Mouse (Mus musculus): ENCODE results near the gene Elmo1. TPM values are rescaled to one million over a fixed set of nuclear protein-coding genes. Genes with fewer than 3 reads are reported as not detected.

Gene Elmo1
- polyA plus RNA-seq, 1 experiment from 2014 or later = 38.3 TPM

GRCm38 (mm10) chr13:20227923-20228705 is 137.7 kb downstream of the Elmo1 start:
- peak; percentile 17; the same call in 1 of the 2 replicates for ATAC-seq (ENCODE audit: low FRiP score, low TSS enrichment)
- H3K4me1 ChIP-seq (ENCODE audit: control insufficient read depth, insufficient read depth, low read length) = no peaks in the 10 kb centered on the region
- no peaks in the 10 kb centered on the region for H3K27me3 ChIP-seq (ENCODE audit: control insufficient read depth, insufficient read depth, low read length)
- H3K4me2 ChIP-seq (ENCODE audit: low read length) = no peak overlapping the region
- no peak overlapping the region for H3K9ac ChIP-seq (replicated peaks; ENCODE audit: low read length)
- 50% methylated on average over 11 of the region's 11 CpGs for WGBS
- H3K27ac ChIP-seq (replicated peaks; ENCODE audit: low read depth, low read length) = no peak overlapping the region
- DNase-seq = peak; percentile 17
- no peak overlapping the region for H3K4me3 ChIP-seq (replicated peaks; ENCODE audit: low read depth, low read length)
- no peaks in the 10 kb centered on the region for H3K9me3 ChIP-seq (ENCODE audit: control insufficient read depth, low read length)
- H3K36me3 ChIP-seq (ENCODE audit: control insufficient read depth, insufficient read depth, low read length) = no peaks in the 10 kb centered on the region

- peak; percentile 34; the same call in 1 of the 2 replicates for ATAC-seq (ENCODE audit: low FRiP score, low TSS enrichment)
- 60% methylated on average over 11 of the region's 11 CpGs for WGBS
- Histone ChIP-seq H3K4me3 (replicated peaks; ENCODE audit: low read depth, low read length) (no peak overlapping the region), H3K27ac (replicated peaks; ENCODE audit: low read depth, low read length) (no peak overlapping the region), H3K27me3 (ENCODE audit: control insufficient read depth, insufficient read depth, low read length) (no peaks in the 10 kb centered on the region), H3K9me3 (ENCODE audit: control insufficient read depth, low read length) (no peaks in the 10 kb centered on the region), H3K36me3 (ENCODE audit: control insufficient read depth, insufficient read depth, low read length) (no peaks in the 10 kb centered on the region), H3K4me1 (ENCODE audit: control insufficient read depth, insufficient read depth, low read length) (no peaks in the 10 kb centered on the region), H3K9ac (replicated peaks; ENCODE audit: low read length) (no peak overlapping the region), H3K4me2 (ENCODE audit: low read length) (no peak overlapping the region)
- peak; percentile 50 for DNase-seq
Measured at GRCm38 (mm10) chr13:20231837-20232728, 141.7 kb downstream of the Elmo1 start.

- Histone ChIP-seq H3K4me3 (replicated peaks; ENCODE audit: low read depth, low read length) (no peak overlapping the region), H3K9me3 (ENCODE audit: control insufficient read depth, low read length) (no peaks in the 10 kb centered on the region), H3K36me3 (ENCODE audit: control insufficient read depth, insufficient read depth, low read length) (no peaks in the 10 kb centered on the region), H3K9ac (replicated peaks; ENCODE audit: low read length) (no peak overlapping the region), H3K4me1 (ENCODE audit: control insufficient read depth, insufficient read depth, low read length) (no peaks in the 10 kb centered on the region), H3K27me3 (ENCODE audit: control insufficient read depth, insufficient read depth, low read length) (no peaks in the 10 kb centered on the region), H3K4me2 (ENCODE audit: low read length) (no peak overlapping the region), H3K27ac (replicated peaks; ENCODE audit: low read depth, low read length) (no peak overlapping the region)
- WGBS = 87% methylated on average over 7 of the region's 7 CpGs
- DNase-seq (no peak), ATAC-seq (ENCODE audit: low FRiP score, low TSS enrichment) (no peak)
Measured at GRCm38 (mm10) chr13:20233707-20234106, 143.3 kb downstream of the Elmo1 start.

GRCm38 (mm10) chr13:20237615-20238014 is 147.2 kb downstream of the Elmo1 start:
- 82% methylated on average over 5 of the region's 5 CpGs for whole genome bisulfite sequencing
- Histone ChIP-seq H3K27me3 (ENCODE audit: control insufficient read depth, insufficient read depth, low read length) (no peaks in the 10 kb centered on the region), H3K4me3 (replicated peaks; ENCODE audit: low read depth, low read length) (no peak overlapping the region), H3K9me3 (ENCODE audit: control insufficient read depth, low read length) (no peaks in the 10 kb centered on the region), H3K4me1 (ENCODE audit: control insufficient read depth, insufficient read depth, low read length) (no peaks in the 10 kb centered on the region), H3K4me2 (ENCODE audit: low read length) (no peak overlapping the region), H3K36me3 (ENCODE audit: control insufficient read depth, insufficient read depth, low read length) (no peaks in the 10 kb centered on the region), H3K27ac (replicated peaks; ENCODE audit: low read depth, low read length) (no peak overlapping the region), H3K9ac (replicated peaks; ENCODE audit: low read length) (no peak overlapping the region)
- DNase-seq (no peak), ATAC-seq (ENCODE audit: low FRiP score, low TSS enrichment) (no peak)

GRCm38 (mm10) chr13:20238146-20238545 is 147.8 kb downstream of the Elmo1 start:
- 69% methylated on average over 3 of the region's 3 CpGs for WGBS

GRCm38 (mm10) chr13:20238743-20239142 is 148.3 kb downstream of the Elmo1 start:
- H3K27me3 ChIP-seq (ENCODE audit: control insufficient read depth, insufficient read depth, low read length) = no peaks in the 10 kb centered on the region
- no peaks in the 10 kb centered on the region for H3K4me1 ChIP-seq (ENCODE audit: control insufficient read depth, insufficient read depth, low read length)
- no peak overlapping the region for H3K9ac ChIP-seq (replicated peaks; ENCODE audit: low read length)
- no peak overlapping the region for H3K27ac ChIP-seq (replicated peaks; ENCODE audit: low read depth, low read length)
- 86% methylated on average over 3 of the region's 3 CpGs for WGBS
- H3K36me3 ChIP-seq (ENCODE audit: control insufficient read depth, insufficient read depth, low read length) = no peaks in the 10 kb centered on the region
- H3K4me2 ChIP-seq (ENCODE audit: low read length) = no peak overlapping the region
- H3K9me3 ChIP-seq (ENCODE audit: control insufficient read depth, low read length) = no peaks in the 10 kb centered on the region
- DNase-seq = no peak
- no peak for ATAC-seq (ENCODE audit: low FRiP score, low TSS enrichment)
- H3K4me3 ChIP-seq (replicated peaks; ENCODE audit: low read depth, low read length) = no peak overlapping the region

More at GRCm38 (mm10) chr13:20238146-20238545, 147.8 kb downstream of the Elmo1 start:
- DNase-seq = no peak
- no peaks in the 10 kb centered on the region for H3K9me3 ChIP-seq (ENCODE audit: control insufficient read depth, low read length)
- H3K9ac ChIP-seq (replicated peaks; ENCODE audit: low read length) = no peak overlapping the region
- ATAC-seq (ENCODE audit: low FRiP score, low TSS enrichment) = no peak
- H3K4me2 ChIP-seq (ENCODE audit: low read length) = no peak overlapping the region
- H3K27me3 ChIP-seq (ENCODE audit: control insufficient read depth, insufficient read depth, low read length) = no peaks in the 10 kb centered on the region
- no peaks in the 10 kb centered on the region for H3K36me3 ChIP-seq (ENCODE audit: control insufficient read depth, insufficient read depth, low read length)
- no peak overlapping the region for H3K4me3 ChIP-seq (replicated peaks; ENCODE audit: low read depth, low read length)
- no peaks in the 10 kb centered on the region for H3K4me1 ChIP-seq (ENCODE audit: control insufficient read depth, insufficient read depth, low read length)
- H3K27ac ChIP-seq (replicated peaks; ENCODE audit: low read depth, low read length) = no peak overlapping the region

GRCm38 (mm10) chr13:20250069-20250668 is 159.8 kb downstream of the Elmo1 start:
- ATAC-seq (ENCODE audit: low FRiP score, low TSS enrichment) (no peak), DNase-seq (no peak)
- no peak overlapping the region for H3K4me3 ChIP-seq (replicated peaks; ENCODE audit: low read depth, low read length)
- no peak overlapping the region for H3K9ac ChIP-seq (replicated peaks; ENCODE audit: low read length)
- H3K4me2 ChIP-seq (ENCODE audit: low read length) = no peak overlapping the region
- H3K27ac ChIP-seq (replicated peaks; ENCODE audit: low read depth, low read length) = no peak overlapping the region
- no peaks in the 10 kb centered on the region for H3K27me3 ChIP-seq (ENCODE audit: control insufficient read depth, insufficient read depth, low read length)
- H3K9me3 ChIP-seq (ENCODE audit: control insufficient read depth, low read length) = no peaks in the 10 kb centered on the region
- H3K36me3 ChIP-seq (ENCODE audit: control insufficient read depth, insufficient read depth, low read length) = no peaks in the 10 kb centered on the region
- H3K4me1 ChIP-seq (ENCODE audit: control insufficient read depth, insufficient read depth, low read length) = peaks cover 5% of the 10 kb centered on the region; the same call in 1 of the 2 replicates

GRCm38 (mm10) chr13:20254911-20255310 is 164.5 kb downstream of the Elmo1 start:
- Histone ChIP-seq H3K4me3 (replicated peaks; ENCODE audit: low read depth, low read length) (no peak overlapping the region), H3K27me3 (ENCODE audit: control insufficient read depth, insufficient read depth, low read length) (no peaks in the 10 kb centered on the region), H3K36me3 (ENCODE audit: control insufficient read depth, insufficient read depth, low read length) (no peaks in the 10 kb centered on the region), H3K9ac (replicated peaks; ENCODE audit: low read length) (no peak overlapping the region), H3K9me3 (ENCODE audit: control insufficient read depth, low read length) (no peaks in the 10 kb centered on the region), H3K4me1 (ENCODE audit: control insufficient read depth, insufficient read depth, low read length) (peaks cover 5% of the 10 kb centered on the region; the same call in 1 of the 2 replicates), H3K27ac (replicated peaks; ENCODE audit: low read depth, low read length) (no peak overlapping the region), H3K4me2 (ENCODE audit: low read length) (no peak overlapping the region)
- ATAC-seq (ENCODE audit: low FRiP score, low TSS enrichment) = no peak
- DNase-seq = no peak
- WGBS = 72% methylated on average over 6 of the region's 6 CpGs
